Mouse (Mus musculus) limb, embryonic 14.5 days (tissue): ENCODE results near the gene Ctdsp2. TPM values are rescaled to one million over a fixed set of nuclear protein-coding genes. Genes with fewer than 3 reads are reported as not detected.
A peak's percentile ranks its signal among the peaks of the same experiment; 100 is the strongest.

Experiments
- ATAC-seq: fragments of 200-750 bp; cut with Nextera tagmentation; 2 replicates; pipeline ENCODE4 v1.8.0; 2017; ENCODE audit warnings: low read depth, moderate number of reproducible peaks, moderate TSS enrichment; ENCODE audit not compliant: low FRiP score
- DNase-seq: peaks from one replicate; pipeline ENCODE4 v3.0.0-alpha.2; 2015; ENCODE audit warnings: low spot score
- H3K27ac ChIP-seq: fragments of 300-500 bp; sonication (generic); replicated peaks from 2 replicates; pipeline ENCODE4 v1.5.1; 2014; ENCODE audit warnings: low read depth, mild to moderate bottlenecking, low read length, moderate library complexity, mixed read lengths
- H3K27me3 ChIP-seq: fragments of 300-500 bp; sonication (generic); 2 replicates; pipeline ENCODE4 v1.6.1; 2014; ENCODE audit warnings: low read length, mixed read lengths; ENCODE audit not compliant: control insufficient read depth, insufficient read depth
- H3K36me3 ChIP-seq: fragments of 300-500 bp; sonication (generic); 2 replicates; pipeline ENCODE4 v1.6.1; 2014; ENCODE audit warnings: mild to moderate bottlenecking, low read length, moderate library complexity, mixed read lengths; ENCODE audit not compliant: control insufficient read depth, insufficient read depth
- H3K4me1 ChIP-seq: fragments of 300-500 bp; sonication (generic); 2 replicates; pipeline ENCODE4 v1.6.1; 2014; ENCODE audit warnings: antibody characterized with exemption, low read length, mixed read lengths; ENCODE audit not compliant: control insufficient read depth, insufficient read depth
- H3K4me2 ChIP-seq: fragments of 300-500 bp; sonication (generic); replicated peaks from 2 replicates; pipeline ENCODE4 v1.6.1; 2014; ENCODE audit warnings: low read depth, mild to moderate bottlenecking, low read length, moderate library complexity; ENCODE audit not compliant: severe bottlenecking
- H3K4me3 ChIP-seq: fragments of 300-500 bp; sonication (generic); replicated peaks from 2 replicates; pipeline ENCODE4 v1.5.1; 2014; ENCODE audit warnings: low read length
- H3K9ac ChIP-seq: fragments of 300-500 bp; sonication (generic); 2 replicates; pipeline ENCODE4 v1.6.1; 2014; ENCODE audit warnings: mild to moderate bottlenecking, low read depth, low read length, moderate library complexity; ENCODE audit not compliant: severe bottlenecking
- H3K9me3 ChIP-seq: fragments of 300-500 bp; sonication (generic); 2 replicates; pipeline ENCODE4 v1.6.1; 2016; ENCODE audit warnings: low read length; ENCODE audit not compliant: control insufficient read depth
- POLR2A ChIP-seq: fragments of 200-500 bp; IDR thresholded peaks from 2 replicates; pipeline ENCODE4 v1.8.0; 2012; ENCODE audit warnings: inconsistent platforms, mild to moderate bottlenecking, moderate library complexity, borderline replicate concordance; ENCODE audit not compliant: insufficient read depth, insufficient read length; ENCODE audit errors: extremely low read depth
- WGBS: fragments of 180-500 bp; shearing (Covaris S2); extraction: QIAGEN DNeasy Blood & Tissue Kit; methylation state at CpG from one replicate; pipeline ENCODE4 v1.1.7; 2014; 5-methylcytosine and 5-hydroxymethylcytosine counted together
- polyA plus RNA-seq, 2 experiments: library from polyadenylated mRNA; depleted of rRNA in 1 of 2; stranded (reverse) in 1 of 2; unstranded in 1 of 2; fragments of >200 nt; fragmentation: Nextera tagmentation in 1 of 2; extraction: Ambion mirVana in 1 of 2; gene quantifications; 2 replicates each; pipeline versions ENCODE4 v1.2.1 to v1.2.3; 2012 to 2014

The Ctdsp2 gene
- polyA plus RNA-seq, 2 experiments = 143 to 230 TPM

DNA sequence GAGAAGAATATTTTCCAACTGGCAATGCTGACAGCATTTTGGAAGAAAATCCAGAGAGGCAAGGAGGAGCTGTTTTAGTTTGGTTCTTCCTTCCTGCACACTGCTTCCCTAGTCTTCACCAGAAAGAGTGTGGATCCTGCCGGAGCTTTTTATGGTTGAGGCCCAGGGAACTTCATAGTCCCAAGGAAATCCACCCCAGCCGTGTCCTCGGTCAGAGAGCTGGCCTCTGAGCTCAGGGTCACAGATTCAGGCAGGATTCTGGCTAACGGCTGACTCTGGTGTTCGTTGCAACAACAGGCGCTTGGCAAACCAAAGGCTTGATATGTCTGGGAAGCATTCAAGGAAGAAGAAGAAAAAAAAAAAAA lies 15.6 kb upstream of the Ctdsp2 start:
- Histone ChIP-seq H3K9ac (0 out of 2 replicates have a peak overlapping the region, but pooled peaks have one; percentile 1), H3K4me1 (peaks cover 25% of the 10 kb centered on the region), H3K36me3 (no peaks in the 10 kb centered on the region), H3K9me3 (no peaks in the 10 kb centered on the region), H3K27ac (peak overlapping the region; percentile 89), H3K27me3 (no peaks in the 10 kb centered on the region), H3K4me2 (no peak overlapping the region), H3K4me3 (no peak overlapping the region)
- no peak for DNase-seq
- WGBS = 25% methylated on average over 6 of the region's 6 CpGs
- peak; percentile 5; the same call in 1 of the 2 replicates for ATAC-seq
- TF ChIP-seq POLR2A = no peak

DNA sequence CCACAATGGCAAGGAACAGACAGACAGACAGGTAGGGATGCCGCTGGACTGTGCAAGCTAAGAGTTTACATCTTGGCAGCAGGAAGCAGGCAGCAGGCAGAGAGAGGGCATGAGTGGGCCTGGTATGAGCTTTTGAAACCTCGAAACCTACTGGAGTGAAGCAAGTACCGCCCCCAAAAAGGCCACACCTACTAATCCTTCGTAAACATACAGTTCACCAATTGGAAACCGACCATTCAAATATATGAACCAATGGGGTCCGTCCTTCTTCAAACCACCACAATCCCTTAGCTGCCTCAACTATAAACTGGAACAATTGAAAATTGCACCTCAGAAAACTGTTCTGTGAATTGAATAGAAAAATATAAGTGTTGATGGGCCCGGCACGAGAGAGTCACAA lies 14.7 kb upstream of the Ctdsp2 start:
- Histone ChIP-seq H3K4me1 (peaks cover 25% of the 10 kb centered on the region), H3K27me3 (no peaks in the 10 kb centered on the region), H3K9ac (no peak overlapping the region), H3K4me3 (no peak overlapping the region), H3K9me3 (no peaks in the 10 kb centered on the region), H3K4me2 (no peak overlapping the region), H3K36me3 (no peaks in the 10 kb centered on the region), H3K27ac (peak overlapping the region; percentile 89; the same call in 1 of the 2 replicates)
- TF ChIP-seq POLR2A = no peak
- DNase-seq (no peak), ATAC-seq (no peak)
- 90% methylated on average over 8 of the region's 8 CpGs for WGBS

DNA sequence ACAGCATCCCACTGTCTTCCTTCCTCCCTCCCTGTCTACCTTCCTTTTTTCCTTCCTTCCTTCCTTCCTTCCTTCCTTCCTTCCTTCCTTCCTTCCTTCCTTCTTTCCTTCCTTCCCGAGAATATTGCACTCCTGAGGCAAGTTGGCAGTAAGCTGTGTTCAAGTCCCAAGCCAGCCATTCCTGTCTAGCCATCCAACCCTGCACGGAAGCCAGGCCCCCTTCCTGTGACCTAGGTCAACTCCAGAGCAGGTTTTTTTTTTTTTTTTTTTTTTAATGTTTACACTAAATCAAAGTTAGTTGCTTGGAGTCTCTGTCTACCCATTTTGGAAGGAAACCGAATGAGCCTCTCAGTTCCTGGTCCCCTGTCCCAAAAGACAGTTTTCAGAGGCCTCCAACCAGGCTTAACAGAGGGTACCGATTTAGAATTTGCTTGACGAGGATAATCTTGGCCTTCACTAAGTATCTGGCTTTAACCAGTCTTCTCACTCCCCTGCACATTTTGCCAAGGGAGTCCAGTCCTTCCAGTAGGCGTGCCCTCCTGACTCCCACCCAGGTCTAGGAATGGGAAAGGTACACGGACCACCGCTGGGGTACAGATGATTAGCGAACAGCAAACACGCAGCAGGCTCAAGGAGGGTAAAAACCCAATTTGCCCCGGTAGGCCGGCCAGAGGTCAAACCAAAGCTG lies 7.0 kb upstream of the Ctdsp2 start:
- Histone ChIP-seq H3K4me2 (peak overlapping the region; percentile 35), H3K4me3 (no peak overlapping the region), H3K4me1 (peaks cover 22% of the 10 kb centered on the region), H3K27ac (peak overlapping the region; percentile 71), H3K9me3 (no peaks in the 10 kb centered on the region), H3K9ac (no peak overlapping the region), H3K36me3 (no peaks in the 10 kb centered on the region), H3K27me3 (no peaks in the 10 kb centered on the region)
- 10% methylated on average over 12 of the region's 12 CpGs for WGBS
- peak; percentile 48 for ATAC-seq
- no peak for DNase-seq
- TF ChIP-seq POLR2A = no peak

DNA sequence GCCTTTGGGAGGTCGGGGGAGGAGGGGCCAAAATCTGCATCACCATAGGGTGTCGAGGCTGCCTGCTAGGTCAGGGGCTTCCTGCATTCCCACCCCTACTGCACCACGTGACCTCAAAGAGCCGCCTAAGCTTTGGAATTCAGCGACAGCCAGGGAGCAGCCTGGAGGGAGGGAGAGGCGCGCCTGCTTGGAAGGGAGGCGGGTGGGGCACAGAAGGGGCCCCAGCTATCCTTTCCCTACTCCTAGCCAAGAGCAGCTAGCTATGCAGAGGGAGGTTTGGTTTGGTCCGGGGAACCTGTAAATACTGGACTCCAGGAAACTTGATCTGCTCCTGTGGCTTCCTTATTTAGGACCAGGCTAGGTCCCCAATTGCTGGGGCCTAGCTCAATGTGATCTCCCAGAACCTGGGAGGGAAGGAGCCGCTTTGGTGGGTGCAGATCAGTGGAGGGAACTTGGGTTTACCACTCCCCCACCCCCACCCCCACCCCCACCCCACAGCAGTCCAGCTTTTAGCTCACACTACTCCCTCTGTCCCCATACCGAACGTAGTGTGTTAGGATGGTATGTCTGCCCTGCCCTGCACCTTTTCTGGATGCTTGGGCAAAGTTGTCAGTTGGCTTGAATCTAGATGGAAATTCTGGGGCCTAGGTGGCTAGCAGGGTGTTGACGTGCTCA lies 6.3 kb upstream of the Ctdsp2 start:
- H3K36me3 ChIP-seq = no peaks in the 10 kb centered on the region
- peak overlapping the region; percentile 35 for H3K4me2 ChIP-seq
- H3K4me3 ChIP-seq = 0 out of 2 replicates have a peak overlapping the region, but pooled peaks have one; percentile 4
- peak; percentile 88 for ATAC-seq
- no peak overlapping the region for H3K9ac ChIP-seq
- DNase-seq = peak; percentile 87
- peaks cover 22% of the 10 kb centered on the region for H3K4me1 ChIP-seq
- WGBS = 4% methylated on average over 12 of the region's 13 CpGs
- TF ChIP-seq POLR2A = 0 out of 2 replicates have a peak, but pooled peaks have one; percentile 20
- H3K9me3 ChIP-seq = no peaks in the 10 kb centered on the region
- H3K27me3 ChIP-seq = no peaks in the 10 kb centered on the region
- peak overlapping the region; percentile 71 for H3K27ac ChIP-seq

DNA sequence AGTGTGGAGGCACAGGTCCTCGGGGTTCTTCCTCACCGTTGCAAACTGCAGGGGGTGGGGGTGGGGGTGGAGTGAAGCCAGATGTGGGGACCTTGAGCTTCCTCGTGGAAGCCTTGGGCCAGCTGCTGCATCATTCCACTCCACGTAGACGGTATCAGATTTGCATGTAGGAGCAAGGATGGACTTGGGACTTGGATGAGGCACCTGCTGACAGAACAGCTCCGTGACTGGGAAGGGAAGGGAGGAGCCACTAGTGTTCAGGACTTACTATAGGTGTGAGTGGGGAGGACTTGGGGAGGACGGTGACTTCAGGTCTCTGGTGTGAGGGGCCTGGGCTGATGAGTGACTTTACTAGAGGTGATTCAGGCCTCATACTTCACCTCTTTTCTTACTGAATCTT lies 5.5 kb upstream of the Ctdsp2 start:
- ATAC-seq (no peak), DNase-seq (no peak)
- Histone ChIP-seq H3K4me1 (peaks cover 28% of the 10 kb centered on the region), H3K36me3 (no peaks in the 10 kb centered on the region), H3K4me2 (no peak overlapping the region; the same call in 1 of the 2 replicates), H3K27ac (peak overlapping the region; percentile 71), H3K4me3 (no peak overlapping the region), H3K27me3 (no peaks in the 10 kb centered on the region), H3K9ac (no peak overlapping the region), H3K9me3 (no peaks in the 10 kb centered on the region)
- no peak for TF ChIP-seq POLR2A
- 16% methylated on average over 7 of the region's 7 CpGs for WGBS
